11 mouse cellular contexts compared by ENCODE assay signal in genomic region chr8:45052205-45052604, GRCm38 (mm10). TPM values are rescaled to one million over a fixed set of nuclear protein-coding genes. Genes with fewer than 3 reads are reported as not detected.
DNase-seq lines count a peak whose midpoint lies in the region; ATAC-seq and TF ChIP-seq lines count a peak whose summit lies in the region.
"Had no signal": no experiment of that assay in that cellular context is flagged by ENCODE, and none has a peak within 500 bp of the region (broad histone marks: within the 10 kb centered on the region; RNA-seq: fewer than 3 reads in every experiment).

No protein-coding gene starts in this region.

- H3K36me3 ChIP-seq in kidney, adult 2 months (ENCODE audit: control insufficient read depth, insufficient read depth, low read length): peaks cover 7% of the 10 kb centered on the region
- H3K36me3 ChIP-seq in intestine, embryonic 16.5 days (ENCODE audit: control insufficient read depth, insufficient read depth, low read length): peaks cover 21% of the 10 kb centered on the region

- no peak for TF ChIP-seq POLR2A in kidney, adult 2 months (IDR thresholded peaks at IDR 0.05; ENCODE audit: low read depth, low read length)

- no peaks in the 10 kb centered on the region for H3K27me3 ChIP-seq in kidney, adult 2 months (replicated peaks; ENCODE audit: control insufficient read depth, insufficient read depth, low read length)
- H3K27me3 ChIP-seq in intestine, embryonic 16.5 days (replicated peaks; ENCODE audit: control insufficient read depth, insufficient read depth, low read length): no peaks in the 10 kb centered on the region

- DNase-seq in kidney, adult 2 months: no peak
- DNase-seq in kidney, postnatal 36 days: no peak
- peak; percentile 71 for DNase-seq in ES-CJ7 (ENCODE audit: low read depth, low spot score)
- no peak for DNase-seq in right cerebral cortex, postnatal 14 days
- no peak for DNase-seq in adrenal gland, postnatal 25 days
- DNase-seq: cerebellum, adult 9-11 months; gastrocnemius, postnatal 14 days; kidney, postnatal 10 days had no signal

- 90% methylated on average over 1 of the region's 1 CpGs for WGBS in kidney, adult 2 months
- WGBS in intestine, embryonic 16.5 days: 91% methylated on average over 1 of the region's 1 CpGs

- TF ChIP-seq CTCF in kidney, adult 2 months (conservative IDR thresholded peaks at IDR 0.05; ENCODE audit: insufficient read depth, insufficient read length, low read depth, low read length): 0 out of 2 replicates have a peak, but pooled peaks have one; percentile 5

- no peaks in the 10 kb centered on the region for H3K9me3 ChIP-seq in intestine, embryonic 16.5 days (ENCODE audit: control insufficient read depth, low read length)

- H3K4me1 ChIP-seq in kidney, adult 2 months (ENCODE audit: control insufficient read depth, insufficient read depth, low read length): no peaks in the 10 kb centered on the region
- H3K4me1 ChIP-seq in intestine, embryonic 16.5 days (ENCODE audit: control insufficient read depth, insufficient read depth, low read length): no peaks in the 10 kb centered on the region

- no peak overlapping the region for H3K27ac ChIP-seq in kidney, adult 2 months (ENCODE audit: insufficient read depth, low read depth, low read length)
- no peak overlapping the region for H3K27ac ChIP-seq in intestine, embryonic 16.5 days (ENCODE audit: low read length)

- no peak overlapping the region for H3K4me2 ChIP-seq in intestine, embryonic 16.5 days (ENCODE audit: low read depth, low read length)

- no peak overlapping the region for H3K9ac ChIP-seq in intestine, embryonic 16.5 days (ENCODE audit: low read depth, low read length)

- H3K4me3 ChIP-seq in kidney, adult 2 months (ENCODE audit: insufficient read depth, low read depth, low read length): no peak overlapping the region
- no peak overlapping the region for H3K4me3 ChIP-seq in intestine, embryonic 16.5 days (ENCODE audit: low read length)

- 0 out of 2 replicates have a peak, but pooled peaks have one; percentile 58 for ATAC-seq in common myeloid progenitor, adult 5-6 weeks (replicated peaks; ENCODE audit: low read depth, poor library complexity, severe bottlenecking)
- ATAC-seq in intestine, embryonic 16.5 days: peak; percentile 75

RNA-seq across cellular contexts. Expression of gene Mtnr1a, which starts 16.7 kb away (rescaled TPM):
- polyA plus RNA-seq in kidney, adult 2 months (2012; rRNA removed): not detected in 2 replicates
- not detected in 2 replicates for total RNA-seq in common myeloid progenitor, adult 5-6 weeks (2017)
- 0.49 and 0.50 TPM in 2 replicates for polyA plus RNA-seq in intestine, embryonic 16.5 days (2015; fragmentation: Nextera tagmentation; extraction: Ambion mirVana)
- total RNA-seq in adrenal gland, postnatal 25 days (2021): not detected in 2 replicates
- total RNA-seq: gastrocnemius, postnatal 14 days had no signal
- polyA plus RNA-seq: stomach, embryonic 14.5 days had no signal
